Mouse (Mus musculus) urinary bladder, postnatal 10 days (tissue): Measurements from ENCODE around the gene Hunk.

Experiments used
- DNase-seq: peaks from one replicate; pipeline ENCODE4 v3.0.0; 2022; ENCODE audit warnings: low spot score

Hunk gene

DNA sequence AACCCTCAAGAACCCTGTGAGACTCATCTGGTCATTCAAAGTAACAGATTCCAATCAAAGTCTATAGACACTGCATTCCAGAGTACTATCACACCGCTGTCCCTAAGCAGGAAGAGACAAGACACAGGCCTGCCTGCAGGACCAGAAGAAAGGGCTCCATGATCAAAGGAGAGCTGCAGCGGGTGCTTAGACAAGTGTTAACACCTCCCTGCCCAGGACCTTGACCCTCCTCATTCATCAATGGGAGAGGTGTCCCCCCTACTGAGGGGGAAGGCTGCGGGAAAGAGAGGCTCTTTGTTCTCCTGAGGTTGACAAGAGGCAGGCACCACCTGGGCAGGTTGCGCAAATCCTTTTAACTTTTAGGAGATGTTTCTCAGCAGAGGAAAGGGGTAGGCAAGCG is 51.5 kb downstream of the Hunk start:
- DNase-seq, result no peak

GRCm38 (mm10) chr16:90439493-90439892 is 53.7 kb downstream of the Hunk start:
- no peak for DNase-seq

- DNase-seq, result no peak
These were observed 54.8 kb downstream of the Hunk start for GRCm38 (mm10) chr16:90440654-90441053.

DNA sequence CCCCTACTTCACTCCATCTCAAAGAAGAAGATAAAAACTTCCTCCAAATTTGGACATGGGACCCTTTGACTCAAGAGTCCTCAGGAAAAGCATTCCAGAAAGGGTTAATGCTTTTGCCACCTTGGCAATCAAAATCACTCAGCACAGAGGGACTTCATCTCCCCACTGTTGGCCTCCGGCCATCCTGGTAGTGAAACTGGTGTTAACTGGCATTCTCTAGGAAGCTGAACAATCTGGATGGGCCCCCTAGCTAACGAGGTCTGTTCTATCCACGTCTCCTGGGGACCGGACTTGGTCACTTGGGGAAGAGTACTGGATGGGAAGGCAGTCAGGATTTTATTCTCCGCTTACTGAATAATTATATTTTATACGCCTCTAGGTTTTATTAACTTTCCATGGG is 57.2 kb downstream of the Hunk start:
- DNase-seq, result no peak

DNA sequence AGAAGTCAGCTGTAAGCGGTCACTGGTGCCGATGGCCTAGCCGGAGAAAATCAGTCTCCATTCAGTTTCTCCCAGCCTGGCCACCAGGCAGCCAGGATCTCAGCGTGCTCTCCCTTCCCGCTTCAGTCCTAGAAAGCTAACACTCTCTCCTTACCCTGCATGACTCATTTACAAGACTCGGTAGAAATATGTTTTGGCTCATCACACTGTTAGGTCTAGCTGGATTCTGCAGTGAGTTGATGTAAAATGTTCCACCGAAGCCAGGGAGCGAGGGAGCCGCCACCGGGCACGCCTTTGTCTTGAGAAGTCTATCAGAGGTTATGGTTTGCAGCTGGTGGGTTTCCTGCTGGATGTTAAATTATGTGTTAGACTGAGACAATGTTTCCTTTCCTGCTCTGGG is 67.4 kb downstream of the Hunk start:
- DNase-seq, result no peak

- no peak for DNase-seq
These were observed 70.8 kb downstream of the Hunk start for GRCm38 (mm10) chr16:90456495-90457125.

DNA sequence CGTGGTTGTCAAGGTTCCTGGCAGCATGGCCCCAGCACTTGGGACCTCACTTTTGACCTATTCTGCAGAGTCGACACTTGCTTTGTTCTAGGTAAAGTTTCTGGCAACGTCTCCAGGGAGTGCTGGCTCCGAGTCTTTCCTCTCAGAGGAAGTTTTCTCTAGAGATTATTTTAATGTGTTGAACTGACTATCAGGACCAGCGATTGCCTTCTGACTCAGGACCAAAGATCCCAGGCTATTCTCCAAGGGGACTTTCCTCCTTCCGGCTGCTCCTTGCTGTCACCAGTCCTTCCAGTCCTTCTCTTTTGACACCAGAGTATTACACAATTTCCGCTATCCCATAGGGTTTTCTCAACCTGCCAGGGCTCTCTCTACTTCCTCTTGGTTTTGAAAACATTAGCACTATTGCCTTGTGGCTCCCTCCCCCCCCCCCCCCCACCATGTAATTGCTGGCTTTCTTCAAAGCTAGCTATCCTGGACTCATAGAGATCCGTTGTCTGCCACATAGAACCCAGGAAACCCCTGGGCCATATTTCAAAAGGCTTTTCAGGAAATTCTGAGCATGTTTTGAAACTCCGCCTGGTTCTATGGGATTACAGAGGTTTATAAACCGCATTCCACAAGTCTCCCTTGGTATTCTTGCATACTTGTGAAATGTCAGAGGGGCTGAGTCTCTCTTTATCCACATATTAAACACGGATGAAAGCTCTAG is 73.2 kb downstream of the Hunk start:
- no peak for DNase-seq

DNA sequence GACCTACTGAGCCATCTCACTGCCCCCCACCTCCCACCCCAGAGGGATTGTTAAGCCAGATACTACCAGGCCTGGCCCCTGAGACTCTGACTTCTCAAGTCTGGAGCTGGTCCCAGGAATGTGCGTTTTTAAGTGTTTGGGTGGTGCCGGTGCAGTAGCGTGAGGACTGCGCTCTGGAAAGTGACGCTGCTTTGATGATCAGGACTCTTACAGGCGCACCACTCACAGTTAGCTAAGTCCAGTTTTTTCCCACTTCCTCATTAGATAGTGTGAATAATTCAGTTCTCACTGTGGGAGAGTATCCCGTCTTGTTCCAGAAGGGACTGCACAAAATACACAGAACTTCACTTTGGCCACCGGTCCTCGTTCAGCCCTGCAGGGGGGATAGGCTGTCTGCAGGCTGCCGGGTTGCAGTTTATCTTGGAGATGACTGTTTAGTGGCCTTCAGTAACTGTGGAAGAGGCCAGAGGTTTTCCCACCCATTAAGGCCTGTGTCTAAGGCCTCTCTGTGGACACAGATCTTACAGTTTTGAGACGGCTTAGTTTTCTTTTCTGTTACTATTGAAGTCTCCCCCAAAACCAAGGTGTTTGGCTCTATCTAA is 75.6 kb downstream of the Hunk start:
- no peak for DNase-seq

- DNase-seq, result no peak
These were observed 77.0 kb downstream of the Hunk start for GRCm38 (mm10) chr16:90462728-90463275.

DNA sequence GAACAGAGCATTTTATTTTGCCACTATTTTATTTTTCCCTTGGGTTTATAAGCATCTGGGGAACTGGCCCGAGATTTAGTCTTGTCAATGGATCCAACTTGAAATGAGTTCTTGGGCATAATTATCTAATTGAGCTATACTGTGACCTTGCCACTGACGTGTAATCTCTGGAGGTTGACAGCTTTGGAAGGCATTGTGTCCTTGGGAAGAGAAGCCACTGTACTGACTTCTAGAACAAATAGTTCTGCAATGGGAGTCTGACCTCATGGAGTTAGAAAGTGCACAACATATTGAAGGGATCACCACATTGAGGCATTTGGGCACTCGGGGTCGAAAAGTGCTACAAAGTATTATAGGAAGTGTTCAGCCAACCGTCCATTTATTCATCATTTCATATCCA is 79.3 kb downstream of the Hunk start:
- DNase-seq, result no peak

- no peak for DNase-seq
These were observed 82.5 kb downstream of the Hunk start for GRCm38 (mm10) chr16:90468286-90468685.

DNA sequence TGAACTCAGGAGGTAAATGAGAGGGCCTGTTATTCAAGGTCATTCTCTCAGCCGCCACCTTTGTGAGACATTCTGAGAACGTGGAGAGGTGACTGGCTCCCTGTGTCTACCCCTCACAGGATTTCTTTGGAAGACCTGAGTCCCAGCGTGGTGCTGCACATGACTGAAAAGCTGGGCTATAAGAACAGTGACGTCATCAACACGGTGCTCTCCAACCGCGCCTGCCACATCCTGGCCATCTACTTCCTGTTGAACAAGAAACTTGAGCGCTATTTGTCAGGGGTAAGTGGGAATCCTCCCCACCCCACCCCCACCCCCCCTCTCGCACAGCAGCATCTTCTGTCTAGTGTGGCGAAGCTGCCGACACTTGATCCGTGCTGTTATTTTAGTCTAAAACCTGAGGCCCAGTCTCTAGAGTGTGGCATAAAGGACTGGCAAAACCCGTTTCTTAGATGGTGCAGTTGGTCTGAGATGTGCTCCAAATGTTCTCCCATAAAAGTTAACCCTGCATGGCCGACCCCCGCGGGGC is 90.0 kb downstream of the Hunk start:
- no peak for DNase-seq

DNA sequence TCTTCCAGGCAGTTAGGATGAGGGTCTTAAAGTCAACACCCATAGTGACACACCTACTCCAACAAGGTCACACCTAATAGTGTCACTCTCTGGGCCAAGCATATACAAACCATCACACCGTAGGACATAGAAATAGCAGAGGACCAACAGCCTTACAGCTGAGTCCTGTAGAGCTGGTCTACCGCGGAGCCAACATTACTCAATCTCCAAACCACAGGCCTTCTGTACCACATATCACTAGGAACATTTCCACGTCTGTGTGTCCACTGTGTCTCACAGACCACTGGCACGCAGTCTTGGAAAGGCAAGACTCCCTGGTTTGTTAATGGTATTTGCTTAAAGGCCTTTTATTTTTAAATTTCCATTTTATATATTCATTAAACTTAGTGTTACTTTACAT is 95.8 kb downstream of the Hunk start:
- no peak for DNase-seq

- DNase-seq, result no peak
These were observed 97.5 kb downstream of the Hunk start for GRCm38 (mm10) chr16:90483341-90483740.

DNA sequence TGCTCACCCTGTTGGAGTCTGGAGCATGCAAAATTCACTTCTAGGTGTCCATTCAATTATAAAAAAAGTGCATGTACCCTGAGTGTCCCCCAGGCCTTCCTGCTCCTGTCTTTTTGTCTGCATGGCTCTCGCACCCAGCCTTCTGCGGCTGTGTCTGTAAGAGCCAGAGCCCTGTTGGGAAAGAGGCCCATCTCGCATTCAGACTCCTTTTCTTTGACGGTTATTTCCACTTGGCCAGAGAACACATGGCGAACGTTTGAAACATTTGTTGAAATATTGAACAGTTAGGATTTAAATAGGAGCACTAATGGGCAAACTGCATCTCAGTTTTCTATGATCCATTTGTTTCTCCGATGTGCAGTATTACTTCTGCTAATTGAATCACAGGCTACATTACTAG is 99.3 kb downstream of the Hunk start:
- no peak for DNase-seq

GRCm38 (mm10) chr16:90485599-90485998 is 99.8 kb downstream of the Hunk start:
- DNase-seq, result no peak

- no peak for DNase-seq
These were observed 104.3 kb downstream of the Hunk start for GRCm38 (mm10) chr16:90490066-90490465.

GRCm38 (mm10) chr16:90491898-90492499 is 106.2 kb downstream of the Hunk start:
- no peak for DNase-seq

DNA sequence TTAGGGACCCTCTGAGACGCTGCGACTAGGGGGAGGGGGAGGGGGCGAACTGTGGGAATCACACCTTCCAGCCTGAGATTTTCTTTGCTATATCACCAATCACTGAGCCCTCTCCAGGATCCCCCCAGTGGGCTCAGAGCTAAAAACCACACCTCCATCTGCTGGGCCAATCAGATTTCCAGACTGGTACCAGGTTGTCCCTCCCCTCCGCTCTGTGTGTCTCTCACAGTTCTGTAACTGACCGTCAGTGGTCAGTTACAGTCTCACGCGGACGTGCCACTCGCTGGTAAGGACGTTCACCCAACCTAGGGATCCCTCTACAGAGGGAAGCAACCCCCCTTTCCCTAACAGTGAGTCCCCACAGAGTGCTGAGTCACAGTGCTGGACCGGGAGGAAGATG is 111.1 kb downstream of the Hunk start:
- no peak for DNase-seq

GRCm38 (mm10) chr16:90497749-90498464 is 112.1 kb downstream of the Hunk start:
- DNase-seq, result no peak

DNA sequence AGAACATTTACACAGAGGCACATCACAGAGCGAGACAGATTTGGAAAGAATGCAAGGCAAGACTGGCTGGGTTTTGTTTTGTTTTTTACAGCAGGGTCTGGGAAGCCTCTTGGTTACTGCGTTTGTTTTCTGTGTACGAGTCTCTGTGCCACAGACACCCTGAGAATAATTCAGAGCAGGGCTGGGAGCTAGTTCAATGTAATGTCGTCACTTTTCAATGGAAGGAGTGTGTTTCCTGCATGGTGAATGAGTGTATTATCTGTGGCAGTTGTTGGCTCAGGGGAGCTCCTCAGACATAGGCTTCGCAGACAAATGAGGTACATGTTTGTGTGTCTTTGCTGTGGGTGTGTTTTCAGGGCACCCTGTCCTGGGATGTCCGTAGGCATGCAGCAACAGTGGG is 115.0 kb downstream of the Hunk start:
- no peak for DNase-seq

DNA sequence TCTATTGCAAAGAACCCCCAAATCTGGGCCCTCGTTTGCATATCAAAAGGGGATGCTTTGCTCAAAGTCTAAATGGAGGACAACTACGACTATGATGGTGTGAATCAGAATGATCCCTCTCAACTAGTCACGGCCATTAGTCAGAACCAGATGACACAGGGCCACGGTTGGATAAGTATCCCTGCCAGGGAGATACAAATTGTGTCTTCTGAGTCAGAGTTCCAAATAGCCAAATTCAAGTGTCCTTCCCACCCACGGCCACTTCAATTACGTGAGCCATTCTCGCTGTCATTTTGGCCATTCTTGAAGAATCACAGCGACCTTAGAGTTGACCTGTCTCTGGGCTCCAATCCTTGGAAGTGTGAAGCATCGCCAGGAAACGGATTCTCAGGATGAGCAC is 119.4 kb downstream of the Hunk start:
- DNase-seq, result no peak
